Mouse (Mus musculus) olfactory bulb, adult 2 months (tissue): ENCODE results near the gene Adam23.

Experiments
- CTCF ChIP-seq: fragments of 200-500 bp; IDR thresholded peaks from 2 replicates; pipeline ENCODE4 v1.5.1; 2012; ENCODE audit warnings: low read depth, mild to moderate bottlenecking, low read length, moderate library complexity; ENCODE audit not compliant: insufficient read depth
- POLR2A ChIP-seq: fragments of 200-500 bp; IDR thresholded peaks from 2 replicates; pipeline ENCODE4 v1.6.1; 2012; ENCODE audit warnings: mild to moderate bottlenecking, low read depth, low read length, moderate library complexity; ENCODE audit not compliant: insufficient read depth

- TF ChIP-seq CTCF (no peak), POLR2A (no peak)
These were observed 98.4 kb downstream of the Adam23 start for GRCm38 (mm10) chr1:63544122-63544521.
